15 mouse cellular contexts compared by ENCODE assay signal in genomic region chr9:69288586-69288985, GRCm38 (mm10).
DNase-seq lines count a peak whose midpoint lies in the region; ATAC-seq and TF ChIP-seq lines count a peak whose summit lies in the region.
"Had no signal": no experiment of that assay in that cellular context is flagged by ENCODE, and none has a peak within 500 bp of the region (broad histone marks: within the 10 kb centered on the region; RNA-seq: fewer than 3 reads in every experiment).

No protein-coding gene starts in this region.

- TF ChIP-seq POLR2A in kidney, adult 2 months (IDR thresholded peaks at IDR 0.05; ENCODE audit: low read depth, low read length), result no peak

- H3K36me3 ChIP-seq in forebrain, embryonic 10.5 days (replicated peaks), result no peaks in the 10 kb centered on the region
- no peaks in the 10 kb centered on the region for H3K36me3 ChIP-seq in forebrain, embryonic 12.5 days (replicated peaks)
- no peaks in the 10 kb centered on the region for H3K36me3 ChIP-seq in kidney, embryonic 14.5 days (ENCODE audit: control insufficient read depth, insufficient read depth, low read length)
- no peaks in the 10 kb centered on the region for H3K36me3 ChIP-seq in kidney, adult 2 months (ENCODE audit: control insufficient read depth, insufficient read depth, low read length)
- H3K36me3 ChIP-seq in lung, embryonic 16.5 days (ENCODE audit: control insufficient read depth, insufficient read depth, low read length), result no peaks in the 10 kb centered on the region
- no peaks in the 10 kb centered on the region for H3K36me3 ChIP-seq in limb, embryonic 13.5 days
- H3K36me3 ChIP-seq: heart, embryonic 13.5 days; stomach, embryonic 15.5 days had no signal

- no peak overlapping the region for H3K9ac ChIP-seq in forebrain, embryonic 12.5 days
- H3K9ac ChIP-seq in kidney, embryonic 14.5 days (ENCODE audit: low read depth, low read length), result no peak overlapping the region
- no peak overlapping the region for H3K9ac ChIP-seq in lung, embryonic 16.5 days (ENCODE audit: low read length)
- H3K9ac ChIP-seq in limb, embryonic 13.5 days, result no peak overlapping the region

- peaks cover 53% of the 10 kb centered on the region for H3K4me1 ChIP-seq in forebrain, embryonic 10.5 days
- peaks cover 21% of the 10 kb centered on the region for H3K4me1 ChIP-seq in forebrain, embryonic 12.5 days
- peaks cover 15% of the 10 kb centered on the region for H3K4me1 ChIP-seq in kidney, embryonic 14.5 days (ENCODE audit: control insufficient read depth, insufficient read depth, low read length)
- no peaks in the 10 kb centered on the region; the same call in 1 of the 2 replicates for H3K4me1 ChIP-seq in kidney, adult 2 months (ENCODE audit: control insufficient read depth, insufficient read depth, low read length)
- H3K4me1 ChIP-seq in lung, embryonic 16.5 days (replicated peaks; ENCODE audit: control insufficient read depth, insufficient read depth, low read length), result peaks cover 12% of the 10 kb centered on the region; the same call in 1 of the 2 replicates
- peaks cover 35% of the 10 kb centered on the region for H3K4me1 ChIP-seq in limb, embryonic 13.5 days

- no peaks in the 10 kb centered on the region for H3K9me3 ChIP-seq in forebrain, embryonic 10.5 days
- H3K9me3 ChIP-seq in forebrain, embryonic 12.5 days, result no peaks in the 10 kb centered on the region
- no peaks in the 10 kb centered on the region for H3K9me3 ChIP-seq in kidney, embryonic 14.5 days (ENCODE audit: control insufficient read depth, low read length)
- no peaks in the 10 kb centered on the region for H3K9me3 ChIP-seq in lung, embryonic 16.5 days (ENCODE audit: control insufficient read depth, low read length)
- no peaks in the 10 kb centered on the region for H3K9me3 ChIP-seq in limb, embryonic 13.5 days
- H3K9me3 ChIP-seq: heart, embryonic 13.5 days; stomach, embryonic 15.5 days had no signal

- peaks cover 55% of the 10 kb centered on the region for H3K27me3 ChIP-seq in forebrain, embryonic 10.5 days (ENCODE audit: poor library complexity, severe bottlenecking)
- peaks cover 37% of the 10 kb centered on the region for H3K27me3 ChIP-seq in forebrain, embryonic 12.5 days
- H3K27me3 ChIP-seq in kidney, embryonic 14.5 days (ENCODE audit: control insufficient read depth, insufficient read depth, low read length), result peaks cover 8% of the 10 kb centered on the region; the same call in 1 of the 2 replicates
- no peaks in the 10 kb centered on the region for H3K27me3 ChIP-seq in kidney, adult 2 months (replicated peaks; ENCODE audit: control insufficient read depth, insufficient read depth, low read length)
- peaks cover 7% of the 10 kb centered on the region for H3K27me3 ChIP-seq in lung, embryonic 16.5 days (ENCODE audit: control insufficient read depth, insufficient read depth, low read depth, low read length)
- H3K27me3 ChIP-seq in limb, embryonic 13.5 days, result peaks cover 29% of the 10 kb centered on the region

- peak overlapping the region; percentile 87; the same call in 1 of the 2 replicates for H3K27ac ChIP-seq in forebrain, embryonic 10.5 days
- H3K27ac ChIP-seq in forebrain, embryonic 12.5 days, result no peak overlapping the region
- H3K27ac ChIP-seq in kidney, embryonic 14.5 days (ENCODE audit: low read depth, low read length), result no peak overlapping the region
- no peak overlapping the region for H3K27ac ChIP-seq in kidney, adult 2 months (ENCODE audit: insufficient read depth, low read depth, low read length)
- H3K27ac ChIP-seq in lung, embryonic 16.5 days (ENCODE audit: low read length), result no peak overlapping the region
- H3K27ac ChIP-seq in limb, embryonic 13.5 days, result no peak overlapping the region
- H3K27ac ChIP-seq: macrophage; stomach, embryonic 15.5 days had no signal

- no peak for TF ChIP-seq CTCF in kidney, adult 2 months (conservative IDR thresholded peaks at IDR 0.05; ENCODE audit: insufficient read depth, insufficient read length, low read depth, low read length)

- H3K4me3 ChIP-seq in forebrain, embryonic 10.5 days, result no peak overlapping the region
- no peak overlapping the region for H3K4me3 ChIP-seq in forebrain, embryonic 12.5 days (replicated peaks)
- no peak overlapping the region for H3K4me3 ChIP-seq in kidney, embryonic 14.5 days (ENCODE audit: low read length)
- no peak overlapping the region for H3K4me3 ChIP-seq in kidney, adult 2 months (ENCODE audit: insufficient read depth, low read depth, low read length)
- H3K4me3 ChIP-seq in lung, embryonic 16.5 days (ENCODE audit: low read length), result no peak overlapping the region
- H3K4me3 ChIP-seq in limb, embryonic 13.5 days, result no peak overlapping the region

- H3K4me2 ChIP-seq in forebrain, embryonic 12.5 days, result no peak overlapping the region
- peak overlapping the region; percentile 91; the same call in 1 of the 2 replicates for H3K4me2 ChIP-seq in kidney, embryonic 14.5 days (replicated peaks; ENCODE audit: low read depth, low read length)
- peak overlapping the region; percentile 90; the same call in 1 of the 2 replicates for H3K4me2 ChIP-seq in lung, embryonic 16.5 days (ENCODE audit: low read depth, low read length)
- peak overlapping the region; percentile 98 for H3K4me2 ChIP-seq in limb, embryonic 13.5 days (replicated peaks)

- no peak for ATAC-seq in forebrain, embryonic 12.5 days (ENCODE audit: low FRiP score)
- ATAC-seq in kidney, embryonic 14.5 days (ENCODE audit: low FRiP score, low TSS enrichment), result no peak
- ATAC-seq in lung, embryonic 16.5 days (ENCODE audit: low read depth), result no peak
- ATAC-seq in limb, embryonic 13.5 days (ENCODE audit: low FRiP score, low read depth), result no peak

- DNase-seq in forebrain, embryonic 10.5 days (ENCODE audit: extremely low spot score, low spot score), result no peak
- no peak for DNase-seq in kidney, adult 2 months
- no peak for DNase-seq in lung, postnatal 36 days
- no peak for DNase-seq in urinary bladder, adult 18-20 months (ENCODE audit: low spot score in 2 of 2)
- DNase-seq: cerebellum, adult 8-10 months; kidney, postnatal 14 days; retina, postnatal 1 day; thymus, postnatal 25 days had no signal

- 37% methylated on average over 5 of the region's 5 CpGs for WGBS in forebrain, embryonic 10.5 days
- 42% methylated on average over 5 of the region's 5 CpGs for WGBS in forebrain, embryonic 12.5 days
- 51% methylated on average over 5 of the region's 5 CpGs for WGBS in kidney, embryonic 14.5 days
- 68% methylated on average over 5 of the region's 5 CpGs for WGBS in kidney, adult 2 months
- WGBS in lung, embryonic 16.5 days, result 37% methylated on average over 5 of the region's 5 CpGs
- WGBS in limb, embryonic 13.5 days, result 38% methylated on average over 5 of the region's 5 CpGs
